Mouse (Mus musculus) stomach, embryonic 15.5 days (tissue): ENCODE results near the gene Washc4. TPM values are rescaled to one million over a fixed set of nuclear protein-coding genes. Genes with fewer than 3 reads are reported as not detected.
A peak's percentile ranks its signal among the peaks of the same experiment; 100 is the strongest.

Source experiments
- ATAC-seq: fragments of 200-750 bp; cut with Nextera tagmentation; 2 replicates; pipeline ENCODE4 v1.8.0; 2017; ENCODE audit warnings: low read depth, moderate number of reproducible peaks, moderate TSS enrichment; ENCODE audit not compliant: insufficient read depth, low FRiP score
- H3K27ac ChIP-seq: fragments of 300-500 bp; sonication (generic); 2 replicates; pipeline ENCODE4 v1.5.1; 2015; ENCODE audit warnings: mild to moderate bottlenecking, inconsistent platforms
- H3K27me3 ChIP-seq: fragments of 300-500 bp; sonication (generic); replicated peaks from 2 replicates; pipeline ENCODE4 v1.6.1; 2015; ENCODE audit warnings: inconsistent platforms
- H3K36me3 ChIP-seq: fragments of 300-500 bp; sonication (generic); 2 replicates; pipeline ENCODE4 v1.6.1; 2015; ENCODE audit warnings: inconsistent platforms
- H3K4me1 ChIP-seq: fragments of 300-500 bp; sonication (generic); 2 replicates; pipeline ENCODE4 v1.6.1; 2015; ENCODE audit warnings: inconsistent platforms
- H3K4me2 ChIP-seq: fragments of 300-500 bp; sonication (generic); 2 replicates; pipeline ENCODE4 v1.6.1; 2015; ENCODE audit warnings: mild to moderate bottlenecking, inconsistent platforms
- H3K4me3 ChIP-seq: fragments of 300-500 bp; sonication (generic); replicated peaks from 2 replicates; pipeline ENCODE4 v1.5.1; 2015; ENCODE audit warnings: inconsistent platforms
- H3K9ac ChIP-seq: fragments of 300-500 bp; sonication (generic); 2 replicates; pipeline ENCODE4 v1.6.1; 2015; ENCODE audit warnings: inconsistent platforms
- H3K9me3 ChIP-seq: fragments of 300-500 bp; sonication (generic); 2 replicates; pipeline ENCODE4 v1.6.1; 2016; ENCODE audit warnings: inconsistent platforms
- WGBS: fragments of 180-500 bp; shearing (Covaris S2); methylation state at CpG from one replicate; pipeline ENCODE4 v1.1.7; 2015; 5-methylcytosine and 5-hydroxymethylcytosine counted together
- polyA plus RNA-seq: library from polyadenylated mRNA; unstranded; fragments of >200 nt; fragmentation: Nextera tagmentation; extraction: Ambion mirVana; gene quantifications from 2 replicates; pipeline ENCODE4 v1.2.1, GENCODE M21; 2015

Washc4 gene
- polyA plus RNA-seq, 1 experiment from 2014 or later = 39.1 TPM

DNA sequence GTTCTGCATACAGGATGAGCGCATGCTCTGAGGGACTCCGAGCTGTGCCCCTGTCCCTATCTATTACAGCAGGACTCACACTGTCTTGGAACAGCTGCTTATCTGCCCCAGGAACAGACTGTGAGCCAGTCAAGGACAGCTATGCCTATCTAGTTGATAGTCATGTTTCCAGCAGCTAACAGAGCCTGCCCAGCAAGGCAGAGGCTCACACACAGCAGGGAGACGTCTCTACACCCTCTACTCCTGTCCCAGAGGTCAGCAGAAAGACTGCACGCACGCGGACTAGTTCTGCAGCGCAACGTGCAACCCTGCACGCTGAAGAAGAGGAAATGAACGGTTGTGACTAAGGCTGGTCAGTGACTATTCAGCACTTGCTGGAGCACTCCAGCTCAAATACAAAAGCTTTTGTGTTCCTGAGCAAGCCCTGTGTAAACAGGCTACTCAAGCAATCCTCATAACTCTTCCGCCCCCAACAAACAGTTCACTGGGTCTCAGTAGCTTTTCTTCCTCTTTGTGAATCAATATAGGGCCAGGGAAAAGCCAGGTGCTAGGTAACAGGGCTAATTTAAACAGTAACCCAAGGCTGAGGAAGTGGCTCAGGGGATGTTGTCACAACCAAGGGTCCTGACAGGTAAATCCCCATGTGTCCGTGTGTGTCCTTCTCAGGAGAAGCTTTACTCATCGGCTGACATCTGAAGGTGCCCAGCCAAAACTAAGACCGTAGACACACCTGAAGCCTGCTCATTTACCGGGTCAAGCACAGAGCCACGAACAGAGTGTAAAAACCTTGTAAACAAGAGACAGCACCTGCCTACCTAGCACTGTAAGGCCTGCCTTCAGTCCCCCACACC is 101.5 kb downstream of the Washc4 start:
- Histone ChIP-seq H3K4me3 (no peak overlapping the region), H3K36me3 (no peaks in the 10 kb centered on the region), H3K9ac (no peak overlapping the region), H3K27ac (peak overlapping the region; percentile 86), H3K9me3 (no peaks in the 10 kb centered on the region), H3K4me2 (peak overlapping the region; percentile 72), H3K27me3 (no peaks in the 10 kb centered on the region), H3K4me1 (peaks cover 21% of the 10 kb centered on the region)
- 49% methylated on average over 16 of the region's 16 CpGs for WGBS
- peak; percentile 63 for ATAC-seq

DNA sequence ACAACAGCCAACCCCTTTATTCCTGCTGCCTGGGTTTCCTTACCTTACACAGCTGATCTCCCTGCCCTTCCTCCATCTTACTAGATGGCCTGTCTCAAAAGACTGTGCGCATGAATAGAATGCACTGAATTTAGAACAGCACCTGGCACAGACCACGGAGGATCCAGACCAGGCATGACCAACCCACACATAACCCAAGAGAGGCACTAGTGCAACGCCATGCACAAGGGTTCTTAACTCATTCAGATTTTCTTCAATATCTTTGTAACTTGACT is 102.1 kb downstream of the Washc4 start:
- WGBS = 81% methylated on average over 3 of the region's 3 CpGs
- Histone ChIP-seq H3K36me3 (no peaks in the 10 kb centered on the region), H3K9me3 (no peaks in the 10 kb centered on the region), H3K4me2 (peak overlapping the region; percentile 72), H3K4me3 (no peak overlapping the region), H3K27me3 (no peaks in the 10 kb centered on the region), H3K9ac (no peak overlapping the region), H3K27ac (peak overlapping the region; percentile 86), H3K4me1 (peaks cover 21% of the 10 kb centered on the region)
- no peak for ATAC-seq

Other genes with a start within 250 kb of the Washc4 start
- gene Slc41a2, start 205.9 kb upstream of the Washc4 start, polyA plus RNA-seq = 0.86 and 1.4 TPM in 2 replicates
- 0.63 and 0.64 TPM in 2 replicates for gene D10Wsu102e, start 183.5 kb upstream of the Washc4 start, polyA plus RNA-seq
- gene Aldh1l2, start 9.6 kb upstream of the Washc4 start, polyA plus RNA-seq = 2.4 and 2.7 TPM in 2 replicates
- gene Appl2, start 105.0 kb downstream of the Washc4 start, polyA plus RNA-seq = 61.4 and 70.1 TPM in 2 replicates
- gene 1500009L16Rik, start 179.1 kb downstream of the Washc4 start, polyA plus RNA-seq = 25.2 and 28.1 TPM in 2 replicates